Mouse (Mus musculus) ES-E14 (cell line): Measurements from ENCODE around the gene Cry1. TPM values are rescaled to one million over a fixed set of nuclear protein-coding genes. Genes with fewer than 3 reads are reported as not detected.

Source experiments
- DNase-seq: peaks from one replicate; pipeline ENCODE4 v3.0.0-alpha.2; 2013; ENCODE audit warnings: low read depth, low spot score
- H3K27ac ChIP-seq: 2 replicates; pipeline ENCODE4 v1.5.1; 2012; ENCODE audit warnings: low read depth, mild to moderate bottlenecking, low read length, moderate library complexity, mixed read lengths; ENCODE audit not compliant: poor library complexity, insufficient read depth, severe bottlenecking
- H3K36me3 ChIP-seq: 2 replicates; pipeline ENCODE4 v1.6.1; 2012; ENCODE audit warnings: mild to moderate bottlenecking, low read length, moderate library complexity, mixed read lengths; ENCODE audit not compliant: control insufficient read depth, poor library complexity, insufficient read depth, severe bottlenecking
- H3K4me1 ChIP-seq, 2 experiments: fragments of 150-350 bp in 1 of 2; sonication (generic) in 1 of 2; 2 replicates each; pipeline ENCODE4 v1.6.1; 2012; ENCODE audit warnings: low read length in 2 of 2, mild to moderate bottlenecking in 1 of 2, mixed read lengths in 1 of 2; ENCODE audit not compliant: control insufficient read depth in 2 of 2, insufficient read depth in 2 of 2, poor library complexity in 1 of 2
- H3K4me3 ChIP-seq, 2 experiments: fragments of 150-350 bp in 1 of 2; sonication (generic) in 1 of 2; 2 replicates each; pipeline ENCODE4 v1.5.1; 2012; ENCODE audit warnings: low read length in 2 of 2, low read depth in 1 of 2, mild to moderate bottlenecking in 1 of 2, mixed read lengths in 1 of 2; ENCODE audit not compliant: insufficient read depth in 1 of 2, poor library complexity in 1 of 2, severe bottlenecking in 1 of 2
- H3K9ac ChIP-seq: 2 replicates; pipeline ENCODE4 v1.6.1; 2012; ENCODE audit warnings: low read depth, mild to moderate bottlenecking, low read length, mixed read lengths; ENCODE audit not compliant: poor library complexity, insufficient read depth, severe bottlenecking
- H3K9me3 ChIP-seq: fragments of 150-350 bp; sonication (generic); 2 replicates; pipeline ENCODE4 v1.6.1; 2012; ENCODE audit warnings: low read depth, mild to moderate bottlenecking, low read length; ENCODE audit not compliant: control insufficient read depth, insufficient read depth
- CHD2 ChIP-seq: IDR thresholded peaks from 2 replicates; pipeline ENCODE4 v1.6.1; 2014; ENCODE audit warnings: mild to moderate bottlenecking, low read depth, low read length, inconsistent platforms
- HCFC1 ChIP-seq: IDR thresholded peaks from 2 replicates; pipeline ENCODE4 v1.6.1; 2012; ENCODE audit warnings: low read length, inconsistent platforms, borderline replicate concordance; ENCODE audit not compliant: insufficient read depth
- MAFK ChIP-seq: IDR thresholded peaks from 2 replicates; pipeline ENCODE4 v1.6.1; 2014; ENCODE audit warnings: mild to moderate bottlenecking, low read depth, low read length, inconsistent platforms; ENCODE audit not compliant: insufficient read depth
- ZC3H11A ChIP-seq: IDR thresholded peaks from 2 replicates; pipeline ENCODE4 v1.6.1; 2012; ENCODE audit warnings: low read depth, mild to moderate bottlenecking, inconsistent platforms, low read length, borderline replicate concordance
- ZNF384 ChIP-seq: IDR thresholded peaks from 2 replicates; pipeline ENCODE4 v1.6.1; 2012; ENCODE audit warnings: low read depth, low read length, inconsistent platforms
- in situ Hi-C, 2 experiments: fragments of 600-800 bp; cut with MboI; formaldehyde crosslinking; loops; one replicate each; pipeline ENCODE4 v1.15.1; 2025; ENCODE audit warnings: low sequenced_read_pairs in 2 of 2, inconsistent platforms in 1 of 2; ENCODE audit not compliant: unreplicated experiment in 2 of 2
- total RNA-seq: library from RNA; depleted of rRNA; stranded (reverse); fragments of 300-350 nt; gene quantifications from 2 replicates; pipeline ENCODE4 v1.2.3, GENCODE M21; 2012; rRNA removed

Gene Cry1
- total RNA-seq, 1 experiment: 23.4 TPM

GRCm38 (mm10) chr10:85101841-85102240 is 83.0 kb downstream of the Cry1 start:
- Histone ChIP-seq H3K27ac (peak overlapping the region; percentile 69), H3K4me3 (peak overlapping the region; percentile 79 to 98), H3K9me3 (no peaks in the 10 kb centered on the region), H3K9ac (peak overlapping the region; percentile 91), H3K36me3 (no peaks in the 10 kb centered on the region), H3K4me1 (peaks cover 0 to 7% of the 10 kb centered on the region in 2 experiments; a peak in 1 of 4 replicates)
- in situ Hi-C loops: no loop called here
- no peak for DNase-seq
- TF ChIP-seq ZC3H11A (no peak), HCFC1 (no peak), MAFK (no peak), CHD2 (no peak), ZNF384 (no peak)

Other genes starting within 250 kb of the Cry1 start
- gene Fhl4, start 82.6 kb downstream of the Cry1 start, total RNA-seq: 1.2 and 2.0 TPM in 2 replicates
- 13.5 and 20.5 TPM in 2 replicates for gene Tmem263, start 82.4 kb downstream of the Cry1 start, total RNA-seq
- gene Mterf2, start 57.0 kb downstream of the Cry1 start, total RNA-seq: 6.9 and 10.8 TPM in 2 replicates
- gene Btbd11, start 201.8 kb upstream of the Cry1 start, total RNA-seq: 9.9 and 14.7 TPM in 2 replicates